Mouse (Mus musculus) stomach, embryonic 16.5 days (tissue): ENCODE measurements around the gene Pcbp3. TPM values are rescaled to one million over a fixed set of nuclear protein-coding genes. Genes with fewer than 3 reads are reported as not detected.

Source experiments
- ATAC-seq: fragments of 200-750 bp; cut with Nextera tagmentation; 2 replicates; pipeline ENCODE4 v1.8.0; 2017; ENCODE audit warnings: moderate number of reproducible peaks, moderate TSS enrichment; ENCODE audit not compliant: insufficient read depth, low FRiP score
- H3K27ac ChIP-seq: fragments of 300-500 bp; sonication (generic); 2 replicates; pipeline ENCODE4 v1.5.1; 2014; ENCODE audit warnings: low read length
- H3K27me3 ChIP-seq: fragments of 300-500 bp; sonication (generic); 2 replicates; pipeline ENCODE4 v1.6.1; 2014; ENCODE audit warnings: low read length, control low read depth, mixed read lengths; ENCODE audit not compliant: control insufficient read depth, insufficient read depth
- H3K36me3 ChIP-seq: fragments of 300-500 bp; sonication (generic); 2 replicates; pipeline ENCODE4 v1.6.1; 2014; ENCODE audit warnings: low read length; ENCODE audit not compliant: control insufficient read depth, insufficient read depth
- H3K4me1 ChIP-seq: fragments of 300-500 bp; sonication (generic); 2 replicates; pipeline ENCODE4 v1.6.1; 2014; ENCODE audit warnings: low read length, control low read depth, mixed read lengths; ENCODE audit not compliant: control insufficient read depth, insufficient read depth
- H3K4me2 ChIP-seq: fragments of 300-500 bp; sonication (generic); 2 replicates; pipeline ENCODE4 v1.6.1; 2014; ENCODE audit warnings: low read depth, low read length, mixed read lengths
- H3K4me3 ChIP-seq: fragments of 300-500 bp; sonication (generic); replicated peaks from 2 replicates; pipeline ENCODE4 v1.5.1; 2014; ENCODE audit warnings: mild to moderate bottlenecking, low read length
- H3K9ac ChIP-seq: fragments of 300-500 bp; sonication (generic); 2 replicates; pipeline ENCODE4 v1.6.1; 2014; ENCODE audit warnings: low read length
- H3K9me3 ChIP-seq: fragments of 300-500 bp; sonication (generic); replicated peaks from 2 replicates; pipeline ENCODE4 v1.6.1; 2016; ENCODE audit warnings: low read length, control low read depth; ENCODE audit not compliant: control insufficient read depth
- WGBS: fragments of 180-500 bp; shearing (Covaris S2); extraction: QIAGEN DNeasy Blood & Tissue Kit; methylation state at CpG from one replicate; pipeline ENCODE4 v1.1.7; 2014; 5-methylcytosine and 5-hydroxymethylcytosine counted together
- polyA plus RNA-seq: library from polyadenylated mRNA; unstranded; fragments of >200 nt; fragmentation: Nextera tagmentation; extraction: Ambion mirVana; gene quantifications from 2 replicates; pipeline ENCODE4 v1.2.1, GENCODE M21; 2015

The Pcbp3 gene
- polyA plus RNA-seq, 1 experiment from 2014 or later: 41.8 TPM

DNA sequence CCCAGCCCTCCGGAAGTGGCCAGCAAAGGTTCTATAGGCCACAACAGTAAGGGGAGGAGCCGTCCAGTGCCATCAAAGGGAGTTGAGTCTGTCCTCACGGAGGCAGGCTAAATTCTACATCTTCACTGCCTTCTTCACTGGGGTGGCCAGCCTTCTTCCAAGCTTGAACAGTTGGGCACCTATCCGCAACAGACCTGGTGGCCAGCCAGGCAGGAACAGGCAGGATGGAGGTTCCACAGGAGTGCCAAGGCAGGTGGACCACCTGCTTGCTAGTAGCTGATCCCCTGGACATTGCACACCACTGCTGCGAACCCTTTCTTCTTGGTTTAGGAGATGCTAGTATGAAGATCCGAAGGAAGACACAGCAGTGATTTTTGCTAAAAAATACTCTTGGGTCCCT is 176.4 kb downstream of the Pcbp3 start:
- no peaks in the 10 kb centered on the region for H3K27me3 ChIP-seq
- WGBS: 84% methylated on average over 6 of the region's 6 CpGs
- H3K4me3 ChIP-seq: no peak overlapping the region
- no peaks in the 10 kb centered on the region for H3K36me3 ChIP-seq
- no peak overlapping the region for H3K9ac ChIP-seq
- H3K9me3 ChIP-seq: no peaks in the 10 kb centered on the region
- H3K4me1 ChIP-seq: no peaks in the 10 kb centered on the region
- no peak overlapping the region for H3K27ac ChIP-seq
- no peak overlapping the region for H3K4me2 ChIP-seq
- no peak for ATAC-seq

DNA sequence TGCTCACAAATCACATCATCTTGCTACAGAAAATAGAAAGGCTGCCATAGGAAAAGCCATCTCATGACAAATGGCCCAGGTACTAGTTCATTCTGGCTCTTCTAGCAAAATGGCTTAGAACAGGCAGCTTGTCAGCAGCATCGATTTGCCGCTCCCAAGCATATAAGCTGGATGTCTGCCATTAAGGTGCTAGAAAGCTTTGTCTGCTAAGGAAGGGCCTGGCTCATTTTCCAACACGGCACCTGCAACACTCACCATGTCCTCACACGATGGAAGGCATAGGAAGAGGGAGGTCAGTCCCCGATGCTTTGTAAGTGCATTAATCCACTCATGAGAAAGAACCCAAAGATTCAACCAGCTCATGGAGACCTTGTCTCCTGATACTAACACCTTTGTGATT is 182.5 kb downstream of the Pcbp3 start:
- Histone ChIP-seq H3K4me3 (no peak overlapping the region), H3K27ac (no peak overlapping the region), H3K9ac (no peak overlapping the region), H3K9me3 (no peaks in the 10 kb centered on the region), H3K4me2 (no peak overlapping the region), H3K36me3 (no peaks in the 10 kb centered on the region), H3K4me1 (no peaks in the 10 kb centered on the region), H3K27me3 (no peaks in the 10 kb centered on the region)
- ATAC-seq: no peak
- WGBS: 81% methylated on average over 5 of the region's 5 CpGs

- ATAC-seq: no peak
- H3K4me2 ChIP-seq: no peak overlapping the region
- H3K27ac ChIP-seq: no peak overlapping the region
- H3K27me3 ChIP-seq: no peaks in the 10 kb centered on the region
- no peaks in the 10 kb centered on the region for H3K36me3 ChIP-seq
- H3K9ac ChIP-seq: no peak overlapping the region
- no peaks in the 10 kb centered on the region for H3K9me3 ChIP-seq
- H3K4me1 ChIP-seq: no peaks in the 10 kb centered on the region
- 94% methylated on average over 3 of the region's 3 CpGs for WGBS
- H3K4me3 ChIP-seq: no peak overlapping the region
Observed at GRCm38 (mm10) chr10:76771624-76772023, 190.1 kb downstream of the Pcbp3 start.

GRCm38 (mm10) chr10:76771086-76771485 is 190.6 kb downstream of the Pcbp3 start:
- H3K27me3 ChIP-seq: no peaks in the 10 kb centered on the region
- WGBS: 55% methylated on average over 5 of the region's 5 CpGs
- no peaks in the 10 kb centered on the region for H3K36me3 ChIP-seq
- H3K4me1 ChIP-seq: no peaks in the 10 kb centered on the region
- no peak overlapping the region for H3K9ac ChIP-seq
- no peak overlapping the region for H3K4me2 ChIP-seq
- H3K4me3 ChIP-seq: no peak overlapping the region
- H3K27ac ChIP-seq: no peak overlapping the region
- no peaks in the 10 kb centered on the region for H3K9me3 ChIP-seq
- ATAC-seq: no peak

DNA sequence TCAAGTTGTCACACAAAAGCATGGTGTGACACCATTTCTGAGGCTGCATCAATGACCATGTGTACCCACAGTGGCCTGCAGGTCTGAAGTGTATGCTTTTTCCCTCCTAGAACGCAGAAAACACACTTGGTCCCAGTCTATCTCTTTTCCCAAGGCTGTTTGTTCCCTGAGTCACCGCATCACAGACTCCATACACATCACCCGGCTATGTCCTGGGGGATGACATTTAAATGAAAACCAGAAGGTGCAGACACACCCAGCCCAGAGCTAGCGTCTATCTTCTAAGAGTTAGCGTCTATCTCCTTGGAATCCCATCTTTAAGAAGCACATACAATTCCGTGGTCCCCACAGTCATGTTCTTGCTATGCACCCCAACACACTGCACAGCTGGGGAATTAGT is 192.1 kb downstream of the Pcbp3 start:
- Histone ChIP-seq H3K4me2 (no peak overlapping the region), H3K4me3 (no peak overlapping the region), H3K9me3 (no peaks in the 10 kb centered on the region), H3K36me3 (no peaks in the 10 kb centered on the region), H3K27me3 (no peaks in the 10 kb centered on the region), H3K27ac (no peak overlapping the region), H3K9ac (no peak overlapping the region), H3K4me1 (no peaks in the 10 kb centered on the region)
- ATAC-seq: no peak
- 91% methylated on average over 6 of the region's 6 CpGs for WGBS

DNA sequence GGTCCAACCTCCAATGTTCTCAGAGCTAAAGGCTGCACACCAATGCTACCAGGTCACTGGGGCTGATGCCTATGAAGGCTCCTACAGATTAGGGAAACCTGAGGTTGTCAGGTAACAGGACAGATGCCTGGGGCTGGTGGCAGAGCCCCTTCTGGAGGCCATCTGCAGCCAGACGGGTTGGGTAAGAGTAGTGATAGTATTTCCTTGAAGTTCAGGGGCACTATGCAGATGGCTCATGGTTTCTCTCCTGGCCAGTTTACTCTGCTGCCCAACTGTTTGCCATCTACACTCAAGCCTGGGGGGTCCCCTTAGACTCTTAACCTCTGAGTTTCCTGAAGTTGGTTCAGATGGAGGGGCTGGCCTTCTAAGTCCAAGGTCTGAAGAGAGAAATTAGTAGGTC is 195.5 kb downstream of the Pcbp3 start:
- no peak overlapping the region for H3K27ac ChIP-seq
- 78% methylated on average over 1 of the region's 1 CpGs for WGBS
- H3K27me3 ChIP-seq: no peaks in the 10 kb centered on the region
- H3K36me3 ChIP-seq: no peaks in the 10 kb centered on the region
- no peak overlapping the region for H3K4me3 ChIP-seq
- H3K4me2 ChIP-seq: no peak overlapping the region
- no peaks in the 10 kb centered on the region for H3K4me1 ChIP-seq
- H3K9ac ChIP-seq: no peak overlapping the region
- no peaks in the 10 kb centered on the region for H3K9me3 ChIP-seq
- no peak for ATAC-seq

DNA sequence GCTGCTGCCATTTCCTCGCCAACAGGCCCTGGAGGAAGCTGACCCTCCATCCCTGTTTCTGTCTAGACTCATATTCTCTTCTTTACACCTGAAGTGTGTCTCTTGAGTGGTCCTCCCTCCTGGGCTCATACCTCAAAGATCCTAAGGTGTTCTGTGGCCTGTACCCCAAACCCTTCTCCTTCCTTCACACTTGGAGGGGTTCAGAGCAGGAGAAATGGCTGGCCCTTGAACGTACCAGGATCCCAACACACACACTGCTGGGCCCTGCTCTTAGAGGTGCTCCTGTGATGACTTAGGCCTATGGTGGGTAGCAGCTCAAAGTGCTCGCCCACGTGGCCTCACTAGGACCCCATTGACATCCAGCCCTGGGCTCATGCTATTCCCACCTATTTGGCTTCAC is 196.8 kb downstream of the Pcbp3 start:
- Histone ChIP-seq H3K4me1 (no peaks in the 10 kb centered on the region), H3K36me3 (no peaks in the 10 kb centered on the region), H3K27ac (no peak overlapping the region), H3K9ac (no peak overlapping the region), H3K27me3 (no peaks in the 10 kb centered on the region), H3K4me2 (no peak overlapping the region), H3K9me3 (no peaks in the 10 kb centered on the region), H3K4me3 (no peak overlapping the region)
- WGBS: 94% methylated on average over 4 of the region's 4 CpGs
- ATAC-seq: no peak

GRCm38 (mm10) chr10:76763016-76763415 is 198.7 kb downstream of the Pcbp3 start:
- Histone ChIP-seq H3K27me3 (no peaks in the 10 kb centered on the region), H3K9me3 (no peaks in the 10 kb centered on the region), H3K9ac (no peak overlapping the region), H3K27ac (no peak overlapping the region), H3K4me1 (no peaks in the 10 kb centered on the region), H3K4me3 (no peak overlapping the region), H3K36me3 (no peaks in the 10 kb centered on the region), H3K4me2 (no peak overlapping the region)
- WGBS: 87% methylated on average over 12 of the region's 12 CpGs
- ATAC-seq: no peak

- Histone ChIP-seq H3K4me1 (no peaks in the 10 kb centered on the region), H3K27ac (no peak overlapping the region), H3K4me3 (no peak overlapping the region), H3K27me3 (no peaks in the 10 kb centered on the region), H3K9ac (no peak overlapping the region), H3K36me3 (no peaks in the 10 kb centered on the region), H3K4me2 (no peak overlapping the region), H3K9me3 (no peaks in the 10 kb centered on the region)
- WGBS: 85% methylated on average over 7 of the region's 7 CpGs
- ATAC-seq: no peak
Observed at GRCm38 (mm10) chr10:76762411-76762810, 199.3 kb downstream of the Pcbp3 start.

DNA sequence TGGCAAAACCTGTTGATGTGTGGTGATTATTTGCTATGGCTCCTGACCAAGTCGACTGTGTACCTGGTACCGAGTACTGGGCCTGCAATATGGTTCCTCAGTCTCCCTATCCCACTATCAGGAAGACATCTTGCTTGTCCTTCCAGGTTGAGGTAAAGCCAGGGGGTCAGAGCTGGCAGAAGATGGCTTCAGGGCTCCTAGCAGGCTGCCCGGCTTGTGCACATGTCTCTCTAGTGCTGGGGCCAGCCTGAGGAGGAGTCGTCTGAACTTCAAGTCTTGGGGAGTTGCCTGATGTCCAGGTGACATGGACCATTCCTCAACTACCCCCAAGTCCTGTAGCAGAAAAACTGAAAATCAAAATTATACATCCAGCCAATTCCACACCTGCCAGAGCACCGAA is 201.8 kb downstream of the Pcbp3 start:
- Histone ChIP-seq H3K27me3 (no peaks in the 10 kb centered on the region), H3K4me1 (no peaks in the 10 kb centered on the region), H3K4me2 (no peak overlapping the region), H3K9me3 (no peaks in the 10 kb centered on the region), H3K4me3 (no peak overlapping the region), H3K36me3 (no peaks in the 10 kb centered on the region), H3K9ac (no peak overlapping the region), H3K27ac (no peak overlapping the region)
- no peak for ATAC-seq
- 82% methylated on average over 5 of the region's 5 CpGs for WGBS
